Mouse (Mus musculus) thymus, adult 2 months (tissue): Measurements from ENCODE around the gene Mars2. TPM values are rescaled to one million over a fixed set of nuclear protein-coding genes. Genes with fewer than 3 reads are reported as not detected.

ENCODE experiments used
- DNase-seq: peaks from one replicate; pipeline ENCODE4 v3.0.0; 2021
- H3K27ac ChIP-seq: fragments of 200-500 bp; 2 replicates; pipeline ENCODE4 v1.5.1; 2012; ENCODE audit warnings: low read length, control low read depth; ENCODE audit not compliant: control insufficient read depth, insufficient read depth
- H3K27me3 ChIP-seq: fragments of 200-500 bp; 2 replicates; pipeline ENCODE4 v1.6.1; 2012; ENCODE audit warnings: mild to moderate bottlenecking, low read length, moderate library complexity, mixed read lengths; ENCODE audit not compliant: control insufficient read depth, insufficient read depth
- H3K36me3 ChIP-seq: fragments of 200-500 bp; 2 replicates; pipeline ENCODE4 v1.6.1; 2012; ENCODE audit warnings: mild to moderate bottlenecking, low read length, moderate library complexity; ENCODE audit not compliant: control insufficient read depth, insufficient read depth
- H3K4me1 ChIP-seq: fragments of 200-500 bp; replicated peaks from 2 replicates; pipeline ENCODE4 v1.6.1; 2012; ENCODE audit warnings: low read length; ENCODE audit not compliant: control insufficient read depth, insufficient read depth
- H3K4me3 ChIP-seq: fragments of 200-500 bp; 2 replicates; pipeline ENCODE4 v1.5.1; 2012; ENCODE audit warnings: mild to moderate bottlenecking, low read length, control low read depth, moderate library complexity; ENCODE audit not compliant: control insufficient read depth, insufficient read depth
- CTCF ChIP-seq: fragments of 200-500 bp; IDR thresholded peaks from 2 replicates; pipeline ENCODE4 v1.5.1; 2012; ENCODE audit warnings: mild to moderate bottlenecking, control low read depth, low read length, moderate library complexity, borderline replicate concordance; ENCODE audit not compliant: control insufficient read depth, poor library complexity, insufficient read depth; ENCODE audit errors: extremely low read depth
- POLR2A ChIP-seq: fragments of 200-500 bp; IDR thresholded peaks from 2 replicates; pipeline ENCODE4 v1.6.1; 2012; ENCODE audit warnings: mild to moderate bottlenecking, low read length, control low read depth, moderate library complexity; ENCODE audit not compliant: control insufficient read depth, poor library complexity, insufficient read depth; ENCODE audit errors: extremely low read depth
- WGBS: fragments of 180-500 bp; shearing (Covaris S2); methylation state at CpG from one replicate; pipeline ENCODE4 v1.1.7; 2018; 5-methylcytosine and 5-hydroxymethylcytosine counted together
- polyA plus RNA-seq: library from polyadenylated mRNA; depleted of rRNA; stranded (reverse); fragments of >200 nt; gene quantifications from 2 replicates; pipeline ENCODE4 v1.2.3, GENCODE M21; 2012; rRNA removed

Mars2 gene
- polyA plus RNA-seq: 4.9 and 5.6 TPM in 2 replicates

DNA sequence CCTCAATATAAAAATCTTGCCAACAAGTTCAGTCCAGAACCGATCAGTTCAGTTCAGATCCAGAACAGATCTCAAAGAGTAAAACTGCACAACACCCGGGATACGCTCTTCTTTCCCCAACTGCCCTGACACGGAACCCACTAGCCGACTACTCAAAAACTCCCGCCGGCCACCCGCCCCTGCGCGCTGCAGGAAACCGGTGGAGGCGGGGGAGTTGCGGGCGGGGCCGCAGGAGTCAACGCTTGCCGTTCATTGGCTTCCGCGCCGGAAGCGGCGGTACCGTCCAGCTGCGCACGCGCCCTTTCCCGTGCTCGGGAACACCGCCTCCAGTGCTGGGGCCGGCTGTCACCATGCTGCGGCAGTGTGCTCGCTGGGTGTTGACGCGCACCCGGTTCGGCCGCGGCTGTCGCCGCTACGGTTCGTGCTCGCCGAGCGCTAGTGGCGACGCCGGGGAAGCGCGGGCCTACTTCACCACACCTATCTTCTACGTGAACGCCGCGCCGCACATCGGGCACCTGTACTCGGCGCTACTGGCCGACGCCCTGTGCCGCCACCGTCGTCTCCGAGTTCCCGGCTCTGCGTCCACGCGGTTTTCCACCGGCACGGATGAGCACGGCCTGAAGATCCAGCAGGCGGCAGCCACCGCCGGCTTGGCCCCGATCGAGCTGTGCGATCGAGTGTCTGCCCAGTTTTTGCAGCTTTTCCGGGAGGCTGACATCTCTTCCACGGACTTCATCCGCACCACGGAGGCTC, at the start of gene Mars2:
Mars2 (plus strand) TSS at position 288 of the 753 bp plus-strand sequence.
- Histone ChIP-seq H3K27ac (peak within 1 kb of the TSS; percentile 6; the same call in 1 of the 2 replicates), H3K4me3 (peak within 1 kb of the TSS; percentile 75), H3K4me1 (peaks cover 15% of the 10 kb centered on the region), H3K27me3 (no peaks in the 10 kb centered on the region), H3K36me3 (no peaks in the 10 kb centered on the region)
- WGBS: under 1% methylated on average over 82 of the region's 82 CpGs
- peak; percentile 96 for DNase-seq
- peak; percentile 17; the same call in 1 of the 2 replicates for TF ChIP-seq CTCF
- peak; percentile 72; the same call in 1 of the 2 replicates for TF ChIP-seq POLR2A

DNA sequence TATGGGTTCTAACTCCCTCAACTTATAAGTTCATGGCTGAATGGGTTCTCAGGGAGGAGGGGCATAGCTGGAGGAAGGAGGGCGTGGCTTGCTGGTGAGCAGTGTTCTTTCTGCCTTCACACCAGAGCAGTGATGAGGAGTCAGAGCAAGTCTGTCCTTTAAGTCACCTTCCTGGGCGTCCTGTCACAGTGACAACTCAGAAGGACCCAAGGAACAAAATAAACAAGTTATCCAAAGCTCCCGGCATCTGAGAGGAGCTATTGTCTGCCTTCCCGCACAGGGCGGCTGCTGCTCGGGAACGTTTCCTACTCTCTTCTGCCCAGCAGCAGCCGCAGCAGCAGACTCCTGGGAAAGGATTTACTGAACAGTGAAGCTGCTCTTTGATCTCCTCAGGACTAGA, 45.0 kb upstream of the Mars2 start:
- WGBS: 77% methylated on average over 8 of the region's 8 CpGs
- Histone ChIP-seq H3K4me1 (peaks cover 9% of the 10 kb centered on the region), H3K36me3 (no peaks in the 10 kb centered on the region), H3K27me3 (no peaks in the 10 kb centered on the region), H3K27ac (no peak overlapping the region), H3K4me3 (no peak overlapping the region)
- no peak for DNase-seq
- no peak for TF ChIP-seq CTCF
- TF ChIP-seq POLR2A: no peak

DNA sequence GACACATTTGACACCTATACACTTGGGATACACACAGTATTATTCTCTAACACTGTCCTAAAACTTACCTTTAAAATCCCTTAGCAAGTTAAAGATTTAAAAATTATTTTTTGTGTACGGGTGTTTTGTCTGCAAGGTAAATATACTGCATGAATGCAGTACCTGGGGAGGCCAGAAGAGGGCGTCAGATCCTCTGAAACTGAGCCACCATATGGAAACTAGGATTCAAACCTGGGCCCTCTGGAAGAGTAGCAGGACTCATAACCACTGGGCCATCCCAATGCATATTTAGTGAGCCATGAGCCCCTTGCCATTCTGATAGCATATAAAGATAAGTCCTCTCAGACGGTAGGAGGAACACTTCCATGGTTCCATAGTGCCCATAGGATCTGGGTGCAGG, 44.2 kb upstream of the Mars2 start:
- 57% methylated on average over 3 of the region's 3 CpGs for WGBS
- Histone ChIP-seq H3K4me1 (peaks cover 9% of the 10 kb centered on the region), H3K4me3 (no peak overlapping the region), H3K36me3 (no peaks in the 10 kb centered on the region), H3K27ac (no peak overlapping the region), H3K27me3 (no peaks in the 10 kb centered on the region)
- TF ChIP-seq CTCF (no peak), POLR2A (no peak)
- peak; percentile 34 for DNase-seq

DNA sequence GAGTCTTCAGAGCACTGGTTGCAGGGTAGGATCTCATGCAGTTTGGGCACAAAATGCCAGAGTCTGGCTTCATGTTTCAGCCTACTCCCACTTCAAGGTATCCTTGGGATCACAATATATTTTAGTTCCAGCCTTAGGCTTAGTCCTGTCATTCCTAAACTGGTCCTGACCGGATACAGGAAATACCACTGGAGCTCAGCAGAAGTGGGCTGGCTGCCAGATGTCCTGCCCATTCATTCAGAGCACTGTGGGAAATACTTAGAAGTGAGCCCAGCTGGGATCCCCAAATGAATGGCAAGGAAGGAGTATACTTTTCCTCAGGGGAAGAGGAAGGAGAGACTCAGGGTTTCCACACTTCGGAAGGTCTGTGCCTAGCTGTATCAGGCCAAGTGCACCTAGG, 43.7 kb upstream of the Mars2 start:
- no peak overlapping the region for H3K4me3 ChIP-seq
- DNase-seq: no peak
- H3K36me3 ChIP-seq: no peaks in the 10 kb centered on the region
- no peak overlapping the region for H3K27ac ChIP-seq
- 95% methylated on average over 2 of the region's 2 CpGs for WGBS
- no peak for TF ChIP-seq CTCF
- no peak for TF ChIP-seq POLR2A
- H3K27me3 ChIP-seq: no peaks in the 10 kb centered on the region
- peaks cover 9% of the 10 kb centered on the region for H3K4me1 ChIP-seq

DNA sequence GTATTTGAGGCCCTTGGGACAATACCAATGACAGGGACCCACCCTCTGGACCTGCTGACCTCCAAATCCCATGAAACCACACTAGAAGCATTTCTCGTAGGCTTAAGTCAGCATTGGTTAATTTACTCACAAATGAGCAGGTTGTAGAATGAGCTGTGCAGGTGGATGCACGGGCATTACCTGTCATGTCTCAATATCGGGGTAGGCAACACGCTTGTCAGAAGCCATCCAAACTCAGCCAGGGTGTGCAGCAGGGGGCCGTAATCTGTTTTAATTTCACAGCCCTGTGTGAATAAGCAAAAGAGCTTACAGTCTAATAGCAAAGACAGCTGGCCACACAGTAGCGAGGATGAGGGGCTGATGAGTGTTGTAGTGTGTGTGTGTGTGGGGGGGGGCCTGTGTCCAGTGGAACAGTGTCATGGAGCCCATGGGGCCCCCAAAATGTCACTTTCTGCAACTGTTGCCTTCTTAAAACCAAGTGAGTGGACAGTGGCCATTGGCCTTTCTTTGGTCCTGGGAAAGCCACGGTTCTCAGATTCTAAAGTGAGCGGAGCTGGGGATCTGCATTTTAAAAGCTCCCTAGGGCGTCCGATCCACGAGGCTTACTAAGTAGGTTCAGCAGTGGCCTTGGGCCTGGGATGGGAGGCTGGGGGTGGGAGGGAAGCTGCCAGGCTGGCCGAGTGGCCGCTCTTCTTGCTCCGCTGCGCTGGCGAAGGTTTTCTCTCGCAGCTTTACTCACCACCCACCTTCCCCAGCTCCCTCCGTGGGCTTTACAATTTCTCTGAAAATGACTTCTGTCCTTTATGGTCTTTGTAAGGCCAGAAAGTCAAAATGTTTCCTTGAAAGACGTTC, 42.7 kb upstream of the Mars2 start:
- Histone ChIP-seq H3K27me3 (no peaks in the 10 kb centered on the region), H3K36me3 (no peaks in the 10 kb centered on the region), H3K27ac (no peak overlapping the region), H3K4me3 (no peak overlapping the region), H3K4me1 (peaks cover 15% of the 10 kb centered on the region)
- DNase-seq: no peak
- 97% methylated on average over 19 of the region's 19 CpGs for WGBS
- TF ChIP-seq CTCF: no peak
- no peak for TF ChIP-seq POLR2A

DNA sequence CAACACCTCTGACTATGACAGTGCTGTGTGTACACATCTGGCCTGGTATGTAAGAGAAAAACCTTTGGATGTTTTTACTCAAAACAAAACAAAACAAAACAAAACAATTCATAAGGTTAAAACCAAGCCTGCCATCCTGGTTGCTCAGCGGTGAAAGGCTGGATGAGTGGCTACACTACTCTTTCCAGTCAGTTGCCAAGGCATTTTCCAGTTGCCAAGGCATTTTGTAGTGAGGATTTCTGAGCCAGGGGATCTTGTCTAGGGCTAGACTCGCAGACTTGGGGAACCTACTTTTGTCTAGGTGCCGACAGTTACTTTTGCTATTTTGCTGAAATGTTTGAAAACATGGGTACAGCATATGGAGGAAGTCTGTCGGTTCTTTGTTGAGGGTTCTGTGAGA, 42.0 kb upstream of the Mars2 start:
- no peaks in the 10 kb centered on the region for H3K27me3 ChIP-seq
- no peak overlapping the region for H3K27ac ChIP-seq
- H3K36me3 ChIP-seq: no peaks in the 10 kb centered on the region
- H3K4me1 ChIP-seq: peaks cover 15% of the 10 kb centered on the region
- WGBS: 86% methylated on average over 4 of the region's 4 CpGs
- TF ChIP-seq CTCF (no peak), POLR2A (no peak)
- no peak for DNase-seq
- no peak overlapping the region for H3K4me3 ChIP-seq
